Mouse (Mus musculus): ENCODE results near the gene Rps12-ps3. TPM values are rescaled to one million over a fixed set of nuclear protein-coding genes. Genes with fewer than 3 reads are reported as not detected.

Gene Rps12-ps3
- polyA plus RNA-seq, 1 experiment, result 1,993 TPM

GRCm38 (mm10) chr19:59330816-59331225 lies 8.7 kb downstream of the Rps12-ps3 start:
- TF ChIP-seq CTCF (IDR thresholded peaks at IDR 0.05; ENCODE audit: insufficient read depth, low read length) (no peak), POLR2A (IDR thresholded peaks at IDR 0.05; ENCODE audit: borderline replicate concordance, extremely low read depth, low read depth, low read length) (no peak)
- Histone ChIP-seq H3K4me3 (replicated peaks; ENCODE audit: extremely low read depth, low read depth, low read length) (no peak overlapping the region), H3K4me1 (ENCODE audit: control insufficient read depth, insufficient read depth, low read length) (no peaks in the 10 kb centered on the region)
- DNase-seq, result no peak

- 100% methylated on average over 1 of the region's 1 CpGs for WGBS
Observed at GRCm38 (mm10) chr19:59336655-59337054, 14.6 kb downstream of the Rps12-ps3 start.

GRCm38 (mm10) chr19:59337872-59338681 lies 16.0 kb downstream of the Rps12-ps3 start:
- DNase-seq, result no peak
- H3K4me3 ChIP-seq (replicated peaks; ENCODE audit: extremely low read depth, low read depth, low read length), result no peak overlapping the region
- peaks cover 6% of the 10 kb centered on the region for H3K4me1 ChIP-seq (ENCODE audit: control insufficient read depth, insufficient read depth, low read length)
- TF ChIP-seq POLR2A (IDR thresholded peaks at IDR 0.05; ENCODE audit: borderline replicate concordance, extremely low read depth, low read depth, low read length) (no peak), CTCF (IDR thresholded peaks at IDR 0.05; ENCODE audit: insufficient read depth, low read length) (no peak)
- 69% methylated on average over 3 of the region's 3 CpGs for WGBS

More at GRCm38 (mm10) chr19:59336655-59337054, 14.6 kb downstream of the Rps12-ps3 start:
- H3K4me1 ChIP-seq (ENCODE audit: control insufficient read depth, insufficient read depth, low read length), result peaks cover 6% of the 10 kb centered on the region
- H3K4me3 ChIP-seq (replicated peaks; ENCODE audit: extremely low read depth, low read depth, low read length), result no peak overlapping the region
- no peak for DNase-seq
- TF ChIP-seq CTCF (IDR thresholded peaks at IDR 0.05; ENCODE audit: insufficient read depth, low read length), result no peak
- TF ChIP-seq POLR2A (IDR thresholded peaks at IDR 0.05; ENCODE audit: borderline replicate concordance, extremely low read depth, low read depth, low read length), result no peak

- DNase-seq, result no peak
- WGBS, result 67% methylated on average over 3 of the region's 3 CpGs
- TF ChIP-seq CTCF (IDR thresholded peaks at IDR 0.05; ENCODE audit: insufficient read depth, low read length), result no peak
- no peak for TF ChIP-seq POLR2A (IDR thresholded peaks at IDR 0.05; ENCODE audit: borderline replicate concordance, extremely low read depth, low read depth, low read length)
- Histone ChIP-seq H3K4me3 (replicated peaks; ENCODE audit: extremely low read depth, low read depth, low read length) (no peak overlapping the region), H3K4me1 (ENCODE audit: control insufficient read depth, insufficient read depth, low read length) (peaks cover 6% of the 10 kb centered on the region)
Observed at GRCm38 (mm10) chr19:59339908-59340307, 17.8 kb downstream of the Rps12-ps3 start.

GRCm38 (mm10) chr19:59342964-59343363 lies 20.9 kb downstream of the Rps12-ps3 start:
- TF ChIP-seq POLR2A (IDR thresholded peaks at IDR 0.05; ENCODE audit: borderline replicate concordance, extremely low read depth, low read depth, low read length) (no peak), CTCF (IDR thresholded peaks at IDR 0.05; ENCODE audit: insufficient read depth, low read length) (no peak)
- Histone ChIP-seq H3K4me1 (ENCODE audit: control insufficient read depth, insufficient read depth, low read length) (peaks cover 2% of the 10 kb centered on the region; the same call in 1 of the 2 replicates), H3K4me3 (replicated peaks; ENCODE audit: extremely low read depth, low read depth, low read length) (no peak overlapping the region)
- WGBS, result 44% methylated on average over 2 of the region's 2 CpGs
- no peak for DNase-seq

GRCm38 (mm10) chr19:59344304-59344711 lies 22.2 kb downstream of the Rps12-ps3 start:
- DNase-seq, result peak; percentile 54
- peak overlapping the region; percentile 90 for H3K4me3 ChIP-seq (replicated peaks; ENCODE audit: extremely low read depth, low read depth, low read length)
- 2% methylated on average over 14 of the region's 14 CpGs for WGBS
- no peak for TF ChIP-seq POLR2A (IDR thresholded peaks at IDR 0.05; ENCODE audit: borderline replicate concordance, extremely low read depth, low read depth, low read length)
- no peaks in the 10 kb centered on the region; the same call in 1 of the 2 replicates for H3K4me1 ChIP-seq (ENCODE audit: control insufficient read depth, insufficient read depth, low read length)

- under 1% methylated on average over 64 of the region's 70 CpGs for WGBS
- peak; percentile 64 for DNase-seq
- TF ChIP-seq CTCF (IDR thresholded peaks at IDR 0.05; ENCODE audit: insufficient read depth, low read length), result no peak
- TF ChIP-seq POLR2A (IDR thresholded peaks at IDR 0.05; ENCODE audit: borderline replicate concordance, extremely low read depth, low read depth, low read length), result no peak
- Histone ChIP-seq H3K4me1 (ENCODE audit: control insufficient read depth, insufficient read depth, low read length) (no peaks in the 10 kb centered on the region; the same call in 1 of the 2 replicates), H3K4me3 (replicated peaks; ENCODE audit: extremely low read depth, low read depth, low read length) (peak overlapping the region; percentile 90)
Observed at GRCm38 (mm10) chr19:59345081-59345657, 23.1 kb downstream of the Rps12-ps3 start.

GRCm38 (mm10) chr19:59345658-59346283 lies 23.7 kb downstream of the Rps12-ps3 start, which contains the start of gene Pdzd8:
Gene Pdzd8, minus strand, starts transcription at chr19:59345780.
- peak; percentile 88 for DNase-seq
- H3K4me3 ChIP-seq (replicated peaks; ENCODE audit: extremely low read depth, low read depth, low read length), result peak within 1 kb of the TSS; percentile 91
- H3K4me1 ChIP-seq (ENCODE audit: control insufficient read depth, insufficient read depth, low read length), result no peaks in the 10 kb centered on the region; the same call in 1 of the 2 replicates
- TF ChIP-seq CTCF (IDR thresholded peaks at IDR 0.05; ENCODE audit: insufficient read depth, low read length), result no peak
- peak; percentile 29; the same call in 1 of the 2 replicates for TF ChIP-seq POLR2A (IDR thresholded peaks at IDR 0.05; ENCODE audit: borderline replicate concordance, extremely low read depth, low read depth, low read length)
- WGBS, result 1% methylated on average over 85 of the region's 91 CpGs

GRCm38 (mm10) chr19:59346325-59346724 lies 24.2 kb downstream of the Rps12-ps3 start:
- H3K4me3 ChIP-seq (replicated peaks; ENCODE audit: extremely low read depth, low read depth, low read length), result peak overlapping the region; percentile 91
- no peaks in the 10 kb centered on the region; the same call in 1 of the 2 replicates for H3K4me1 ChIP-seq (ENCODE audit: control insufficient read depth, insufficient read depth, low read length)
- WGBS, result 5% methylated on average over 11 of the region's 11 CpGs
- no peak for TF ChIP-seq POLR2A (IDR thresholded peaks at IDR 0.05; ENCODE audit: borderline replicate concordance, extremely low read depth, low read depth, low read length)
- no peak for TF ChIP-seq CTCF (IDR thresholded peaks at IDR 0.05; ENCODE audit: insufficient read depth, low read length)
- DNase-seq, result no peak

All from lung, adult 2 months (tissue).